Mouse (Mus musculus) CD8-positive naive resting alpha-beta T cell, adult 57 days (primary cell): Measurements from ENCODE around the gene 4930596D02Rik. TPM values are rescaled to one million over a fixed set of nuclear protein-coding genes. Genes with fewer than 3 reads are reported as not detected.

Source experiments
- total RNA-seq: library from RNA; stranded (reverse); gene quantifications from one replicate; pipeline ENCODE4 v1.2.4, GENCODE M21; 2023

The 4930596D02Rik gene
- not detected for total RNA-seq

DNA sequence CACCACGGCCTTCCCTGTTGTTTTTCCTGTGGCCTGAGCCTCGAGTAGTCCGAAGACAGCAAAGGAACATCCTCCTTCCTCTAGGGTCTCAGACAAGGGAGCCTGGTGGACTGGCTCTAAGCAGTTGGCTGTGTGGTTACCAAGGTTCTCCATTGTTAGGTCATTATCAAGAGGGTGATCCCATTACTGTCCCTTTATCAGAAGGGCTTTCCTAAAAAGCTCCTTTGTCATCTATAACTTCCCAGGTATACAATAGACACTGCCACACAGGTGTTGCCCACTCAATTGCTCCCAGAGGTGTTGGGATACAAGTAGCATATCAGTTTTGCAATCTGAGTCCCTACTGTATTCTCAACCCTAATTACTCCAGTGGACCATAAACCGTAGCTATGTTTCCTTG lies at the start of gene 4930596D02Rik:
4930596D02Rik (minus strand) TSS at position 101 of the 400 bp plus-strand sequence.

